Mouse (Mus musculus) liver, embryonic 14.5 days (tissue): ENCODE data around the gene Sap30l. TPM values are rescaled to one million over a fixed set of nuclear protein-coding genes. Genes with fewer than 3 reads are reported as not detected.
A peak's percentile ranks its signal among the peaks of the same experiment; 100 is the strongest.

Experiments used
- ATAC-seq: fragments of 200-750 bp; cut with Nextera tagmentation; 2 replicates; pipeline ENCODE4 v1.8.0; 2017; ENCODE audit warnings: moderate number of reproducible peaks, mild to moderate bottlenecking, moderate library complexity; ENCODE audit not compliant: insufficient read depth
- DNase-seq, 3 experiments: peaks; one replicate each; pipeline ENCODE4 v3.0.0-alpha.2; 2012 to 2013; ENCODE audit warnings: low read depth in 3 of 3, low spot score in 3 of 3
- H3K27ac ChIP-seq: fragments of 300-500 bp; sonication (generic); 2 replicates; pipeline ENCODE4 v1.5.1; 2014; ENCODE audit warnings: moderate library complexity, mild to moderate bottlenecking, control low read depth, inconsistent platforms
- H3K27me3 ChIP-seq: fragments of 300-500 bp; sonication (generic); 2 replicates; pipeline ENCODE4 v1.6.1; 2014; ENCODE audit warnings: mild to moderate bottlenecking, low read length, moderate library complexity; ENCODE audit not compliant: control insufficient read depth, insufficient read depth
- H3K36me3 ChIP-seq: fragments of 300-500 bp; sonication (generic); replicated peaks from 2 replicates; pipeline ENCODE4 v1.6.1; 2014; ENCODE audit warnings: low read depth; ENCODE audit not compliant: control insufficient read depth, insufficient read depth
- H3K4me1 ChIP-seq, 2 experiments: fragments of 200-500 bp in 1 of 2; fragments of 300-500 bp in 1 of 2; sonication (generic) in 1 of 2; replicated peaks; 2 replicates each; pipeline ENCODE4 v1.6.1; 2012 to 2014; ENCODE audit warnings: antibody characterized with exemption in 1 of 2, inconsistent platforms in 1 of 2, low read length in 1 of 2; ENCODE audit not compliant: control insufficient read depth in 2 of 2, insufficient read depth in 2 of 2
- H3K4me2 ChIP-seq: fragments of 300-500 bp; sonication (generic); 2 replicates; pipeline ENCODE4 v1.6.1; 2014; ENCODE audit warnings: low read depth, mild to moderate bottlenecking, control low read depth, moderate library complexity
- H3K4me3 ChIP-seq, 2 experiments: fragments of 200-500 bp in 1 of 2; fragments of 300-500 bp in 1 of 2; sonication (generic) in 1 of 2; 2 replicates each; pipeline ENCODE4 v1.5.1; 2012 to 2014; ENCODE audit warnings: low read depth in 2 of 2, low read length in 2 of 2, mild to moderate bottlenecking in 2 of 2, control low read depth in 1 of 2, inconsistent platforms in 1 of 2, moderate library complexity in 1 of 2; ENCODE audit not compliant: insufficient read depth in 1 of 2
- H3K9ac ChIP-seq: fragments of 300-500 bp; sonication (generic); replicated peaks from 2 replicates; pipeline ENCODE4 v1.6.1; 2014; ENCODE audit warnings: mild to moderate bottlenecking, control low read depth, moderate library complexity
- H3K9me3 ChIP-seq: fragments of 300-500 bp; sonication (generic); 2 replicates; pipeline ENCODE4 v1.6.1; 2016; ENCODE audit warnings: low read length, mixed read lengths; ENCODE audit not compliant: control insufficient read depth
- CTCF ChIP-seq: IDR thresholded peaks from 2 replicates; pipeline ENCODE4 v1.5.1; 2016; ENCODE audit warnings: antibody characterized with exemption, low read depth, control low read depth
- EP300 ChIP-seq: IDR thresholded peaks from 2 replicates; pipeline ENCODE4 v1.6.1; 2016; ENCODE audit warnings: antibody characterized with exemption, low read depth
- WGBS: fragments of 180-500 bp; shearing (Covaris S2); extraction: QIAGEN DNeasy Blood & Tissue Kit; methylation state at CpG from one replicate; pipeline ENCODE4 v1.1.7; 2014; ENCODE audit not compliant: insufficient replicate concordance; 5-methylcytosine and 5-hydroxymethylcytosine counted together
- polyA plus RNA-seq, 2 experiments: library from polyadenylated mRNA; depleted of rRNA in 1 of 2; stranded (reverse) in 1 of 2; unstranded in 1 of 2; fragments of >200 nt; fragmentation: Nextera tagmentation in 1 of 2; extraction: Ambion mirVana in 1 of 2; gene quantifications; 2 replicates each; pipeline versions ENCODE4 v1.2.1 to v1.2.3; 2012 to 2014

Gene Sap30l
- polyA plus RNA-seq, 2 experiments = 4.0 to 6.6 TPM

GRCm38 (mm10) chr11:57779824-57780223 lies 21.6 kb upstream of the Sap30l start:
- no peaks in the 10 kb centered on the region for H3K27me3 ChIP-seq
- DNase-seq (no peak), ATAC-seq (no peak)
- no peak overlapping the region for H3K9ac ChIP-seq
- 75% methylated on average over 14 of the region's 14 CpGs for WGBS
- peaks cover 5% of the 10 kb centered on the region; the same call in 1 of the 2 replicates for H3K36me3 ChIP-seq
- TF ChIP-seq EP300 (no peak), CTCF (no peak)
- H3K27ac ChIP-seq = no peak overlapping the region
- peaks cover 2 to 7% of the 10 kb centered on the region in 2 experiments; a peak in 2 of 4 replicates for H3K4me1 ChIP-seq
- no peaks in the 10 kb centered on the region for H3K9me3 ChIP-seq
- H3K4me2 ChIP-seq = no peak overlapping the region
- H3K4me3 ChIP-seq = no peak overlapping the region

- ATAC-seq = no peak
- no peak overlapping the region for H3K4me2 ChIP-seq
- H3K4me1 ChIP-seq = no peaks in the 10 kb centered on the region
- no peak overlapping the region for H3K4me3 ChIP-seq
- 64% methylated on average over 18 of the region's 18 CpGs for WGBS
- no peak overlapping the region for H3K9ac ChIP-seq
- TF ChIP-seq EP300 (no peak), CTCF (no peak; the same call in 1 of the 2 replicates)
- no peaks in the 10 kb centered on the region for H3K36me3 ChIP-seq
- no peaks in the 10 kb centered on the region for H3K9me3 ChIP-seq
- no peak for DNase-seq
- H3K27me3 ChIP-seq = no peaks in the 10 kb centered on the region
- no peak overlapping the region for H3K27ac ChIP-seq
These were observed 14.6 kb upstream of the Sap30l start for GRCm38 (mm10) chr11:57786616-57787418.

- 20% methylated on average over 3 of the region's 3 CpGs for WGBS
- no peaks in the 10 kb centered on the region for H3K36me3 ChIP-seq
- H3K4me2 ChIP-seq = no peak overlapping the region
- no peaks in the 10 kb centered on the region for H3K9me3 ChIP-seq
- TF ChIP-seq CTCF (peak; percentile 91), EP300 (no peak)
- no peak overlapping the region for H3K27ac ChIP-seq
- H3K4me3 ChIP-seq = no peak overlapping the region
- DNase-seq (peak in 2 of 3 experiments; percentile 42 to 59), ATAC-seq (no peak)
- H3K4me1 ChIP-seq = no peaks in the 10 kb centered on the region
- no peaks in the 10 kb centered on the region for H3K27me3 ChIP-seq
- H3K9ac ChIP-seq = no peak overlapping the region
These were observed 13.5 kb upstream of the Sap30l start for GRCm38 (mm10) chr11:57787913-57788312.

GRCm38 (mm10) chr11:57790866-57791535 lies 10.4 kb upstream of the Sap30l start:
- Histone ChIP-seq H3K4me3 (no peak overlapping the region), H3K4me1 (no peaks in the 10 kb centered on the region), H3K27ac (no peak overlapping the region), H3K27me3 (no peaks in the 10 kb centered on the region), H3K9ac (no peak overlapping the region), H3K4me2 (0 out of 2 replicates have a peak overlapping the region, but pooled peaks have one; percentile 24), H3K36me3 (no peaks in the 10 kb centered on the region), H3K9me3 (no peaks in the 10 kb centered on the region)
- 28% methylated on average over 21 of the region's 21 CpGs for WGBS
- no peak for DNase-seq
- ATAC-seq = no peak
- no peak for TF ChIP-seq CTCF
- TF ChIP-seq EP300 = no peak

- 62% methylated on average over 6 of the region's 6 CpGs for WGBS
- ATAC-seq (no peak), DNase-seq (no peak)
- no peak overlapping the region for H3K4me3 ChIP-seq
- H3K27ac ChIP-seq = no peak overlapping the region
- H3K4me1 ChIP-seq = peaks cover 0 to under 1% of the 10 kb centered on the region in 2 experiments; a peak in 2 of 4 replicates
- H3K9ac ChIP-seq = no peak overlapping the region
- H3K36me3 ChIP-seq = no peaks in the 10 kb centered on the region
- H3K9me3 ChIP-seq = no peaks in the 10 kb centered on the region
- no peak overlapping the region for H3K4me2 ChIP-seq
- TF ChIP-seq CTCF = no peak
- TF ChIP-seq EP300 = no peak
- H3K27me3 ChIP-seq = no peaks in the 10 kb centered on the region
These were observed 6.4 kb upstream of the Sap30l start for GRCm38 (mm10) chr11:57795086-57795485.
